Comparison of ENCODE assay signal across 19 mouse cellular contexts in genomic region chr14:115100617-115101299, GRCm38 (mm10). TPM values are rescaled to one million over a fixed set of nuclear protein-coding genes. Genes with fewer than 3 reads are reported as not detected.
"Had no signal": no experiment of that assay in that cellular context is flagged by ENCODE, and none has a peak within 500 bp of the region (broad histone marks: within the 10 kb centered on the region; RNA-seq: fewer than 3 reads in every experiment).

No protein-coding gene starts in this region.

- H3K36me3 ChIP-seq: lung, embryonic 15.5 days; midbrain, embryonic 13.5 days; midbrain, embryonic 15.5 days; neural tube, embryonic 12.5 days; stomach, embryonic 15.5 days had no signal

- H3K4me2 ChIP-seq: lung, embryonic 15.5 days; midbrain, embryonic 11.5 days; midbrain, embryonic 13.5 days; midbrain, embryonic 15.5 days; neural tube, embryonic 12.5 days; stomach, embryonic 15.5 days had no signal

- H3K27me3 ChIP-seq: lung, embryonic 15.5 days; megakaryocyte, embryonic 14.5 days; midbrain, embryonic 13.5 days; midbrain, embryonic 15.5 days; neural tube, embryonic 12.5 days; stomach, embryonic 15.5 days had no signal

- H3K9me3 ChIP-seq: lung, embryonic 15.5 days; midbrain, embryonic 13.5 days; midbrain, embryonic 15.5 days; neural tube, embryonic 12.5 days; stomach, embryonic 15.5 days had no signal

- H3K4me3 ChIP-seq: lung, embryonic 15.5 days; megakaryocyte, embryonic 14.5 days; midbrain, embryonic 13.5 days; midbrain, embryonic 15.5 days; neural tube, embryonic 12.5 days; stomach, embryonic 15.5 days had no signal

- DNase-seq: lung, adult 2 months; lung, postnatal 14 days; lung, postnatal 36 days; right cerebral cortex, postnatal 14 days; thymus, adult 2 months; thymus, postnatal 25 days; thymus, postnatal 4 days had no signal

- H3K27ac ChIP-seq: lung, embryonic 15.5 days; macrophage; midbrain, embryonic 13.5 days; midbrain, embryonic 15.5 days; neural tube, embryonic 12.5 days; stomach, embryonic 15.5 days; stomach, postnatal 0 days had no signal

- H3K9ac ChIP-seq: lung, embryonic 15.5 days; midbrain, embryonic 13.5 days; midbrain, embryonic 15.5 days; neural tube, embryonic 12.5 days; stomach, embryonic 15.5 days had no signal

- ATAC-seq: lung, postnatal 0 days; midbrain, embryonic 13.5 days; midbrain, embryonic 15.5 days had no signal

- H3K4me1 ChIP-seq: lung, embryonic 15.5 days; megakaryocyte, embryonic 14.5 days; midbrain, embryonic 13.5 days; midbrain, embryonic 15.5 days; neural tube, embryonic 12.5 days; stomach, embryonic 15.5 days had no signal

RNA-seq across cellular contexts. Expression of gene Gpc5, which starts 8.7 kb away (rescaled TPM):
- polyA plus RNA-seq: macrophage; spleen, adult 2 months; urinary bladder, adult 2 months had no signal
